Mouse (Mus musculus) erythroblast, embryonic 14.5 days (primary cell): ENCODE measurements around the gene Olfr727.

Experiments
- GATA1 ChIP-seq: IDR thresholded peaks from 2 replicates; pipeline ENCODE4 v1.6.1; 2012; ENCODE audit warnings: low read length, inconsistent platforms, mixed read lengths
- TAL1 ChIP-seq: IDR thresholded peaks from 3 replicates; pipeline ENCODE4 v1.6.1; 2012; ENCODE audit warnings: low read length, inconsistent platforms, mixed read lengths

DNA sequence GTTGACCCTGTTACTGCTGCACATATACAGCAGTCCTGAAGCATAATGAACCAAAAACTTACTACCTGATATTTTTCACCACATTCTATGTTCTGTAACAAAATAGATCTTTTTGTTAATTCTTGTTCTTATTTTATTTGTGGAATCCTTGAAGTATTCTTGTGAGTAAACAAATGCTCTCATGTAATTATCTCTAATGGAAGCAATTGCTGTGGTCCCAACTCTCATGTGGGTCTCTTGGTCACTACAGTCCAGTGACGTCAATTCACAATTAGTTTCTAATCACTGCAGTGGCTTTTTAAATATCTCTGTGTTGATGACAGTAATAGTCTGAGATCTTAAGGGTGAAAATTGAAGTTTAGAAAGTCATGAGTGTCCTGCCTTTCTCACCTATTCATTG lies at the start of gene Olfr727:
- TF ChIP-seq GATA1 (no peak), TAL1 (no peak)
